Mouse (Mus musculus): Measurements from ENCODE around the gene Amotl1.

The Amotl1 gene

GRCm38 (mm10) chr9:14547584-14548365, 97.1 kb downstream of the Amotl1 start:
- in situ Hi-C loops (cut with MseI, MboI) = no loop called here

DNA sequence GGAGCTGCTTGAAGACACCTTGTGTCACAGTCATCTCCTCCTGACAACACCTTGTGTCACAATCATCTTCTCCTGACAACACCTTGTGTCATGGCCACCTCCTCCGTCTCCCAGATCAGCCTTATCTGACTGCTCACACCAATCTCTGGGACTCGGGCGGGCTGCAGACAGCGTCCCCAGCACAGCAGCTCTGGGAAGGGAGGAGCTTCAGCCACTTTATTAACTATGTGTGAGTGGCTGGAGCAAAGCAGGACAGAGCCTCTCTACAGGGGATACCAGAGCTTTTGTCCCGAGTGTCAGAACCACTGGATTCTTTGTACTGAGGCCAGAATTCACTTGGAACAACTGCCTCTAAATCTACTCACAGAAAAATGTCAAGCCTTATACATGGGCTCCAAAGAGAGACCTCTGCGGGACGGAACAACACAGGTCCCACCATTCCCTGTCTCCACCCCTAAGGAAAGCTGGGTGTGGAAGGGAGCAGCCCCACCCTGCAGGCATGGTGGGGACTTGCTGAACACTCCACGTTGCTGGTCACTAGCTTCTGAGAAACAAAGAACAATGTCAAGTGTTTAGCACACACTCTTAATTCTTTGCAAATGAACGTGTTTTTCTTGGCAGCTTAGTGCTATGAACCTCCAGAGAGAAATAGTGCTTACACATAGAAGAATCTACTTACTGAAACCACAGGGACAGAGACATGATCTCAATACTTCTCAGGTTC, 100.7 kb downstream of the Amotl1 start:
- in situ Hi-C loops (cut with MseI, MboI) = no loop called here

- in situ Hi-C loops (cut with MseI, MboI) = no loop called here
These were observed 109.9 kb downstream of the Amotl1 start for GRCm38 (mm10) chr9:14534833-14535456.

DNA sequence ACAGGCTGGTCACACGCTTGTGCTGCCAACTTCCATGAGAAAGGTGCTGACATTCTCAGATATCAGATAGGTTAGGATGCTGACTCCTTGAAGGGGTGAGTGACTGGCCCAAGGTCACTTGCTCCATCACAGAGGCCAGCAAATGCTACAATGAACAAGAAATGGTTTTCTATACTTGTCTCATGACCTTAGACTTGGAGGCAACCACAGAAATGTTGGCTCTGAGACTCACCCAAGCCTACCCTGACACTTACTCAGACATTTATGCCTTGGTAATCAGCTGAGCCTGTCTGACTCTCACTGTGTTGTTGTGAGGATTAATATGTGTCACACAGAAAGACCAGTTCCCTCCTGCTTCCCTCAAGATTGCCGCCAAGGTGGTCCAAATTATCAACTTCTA, 111.2 kb downstream of the Amotl1 start:
- in situ Hi-C loops (cut with MseI, MboI) = no loop called here

DNA sequence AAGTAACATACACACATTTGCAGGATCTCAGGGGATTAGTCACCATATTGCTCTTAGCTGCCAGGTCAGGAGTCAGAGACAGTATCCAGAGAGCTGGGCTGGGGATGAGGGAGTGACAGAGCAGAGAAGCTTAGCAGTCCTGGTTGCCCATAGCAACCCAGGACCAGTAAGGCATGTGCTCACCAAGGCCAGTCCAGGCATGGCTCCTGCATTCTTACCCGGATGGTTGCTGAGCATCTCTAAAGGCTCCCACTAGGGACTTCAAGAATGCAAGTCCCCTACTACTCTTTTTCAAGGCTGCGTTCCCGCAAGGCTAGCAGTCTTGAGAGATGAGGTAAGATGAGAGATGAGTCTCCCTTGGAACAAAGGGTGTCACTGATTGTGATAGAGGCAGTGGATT, 112.6 kb downstream of the Amotl1 start:
- in situ Hi-C loops (cut with MseI, MboI) = no loop called here

DNA sequence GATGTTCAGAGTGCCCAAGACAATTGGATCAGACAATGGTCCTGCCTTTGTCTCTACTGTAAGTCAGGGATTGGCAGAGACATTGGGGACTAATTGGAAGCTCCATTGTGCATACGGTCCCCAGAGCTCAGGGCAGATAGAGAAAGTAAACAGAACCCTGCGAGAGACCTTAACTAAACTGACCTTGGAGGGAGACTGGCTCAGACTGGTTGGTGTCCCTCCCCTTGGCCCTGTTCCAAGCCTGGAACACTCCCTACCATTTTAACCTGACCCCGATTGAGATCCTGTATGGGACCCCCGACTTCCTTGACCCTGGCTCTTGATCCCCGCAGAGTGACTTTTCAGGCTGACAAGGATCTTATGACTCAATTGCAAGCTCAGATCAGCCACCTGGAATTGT, 114.9 kb downstream of the Amotl1 start:
- in situ Hi-C loops (cut with MseI, MboI) = no loop called here

DNA sequence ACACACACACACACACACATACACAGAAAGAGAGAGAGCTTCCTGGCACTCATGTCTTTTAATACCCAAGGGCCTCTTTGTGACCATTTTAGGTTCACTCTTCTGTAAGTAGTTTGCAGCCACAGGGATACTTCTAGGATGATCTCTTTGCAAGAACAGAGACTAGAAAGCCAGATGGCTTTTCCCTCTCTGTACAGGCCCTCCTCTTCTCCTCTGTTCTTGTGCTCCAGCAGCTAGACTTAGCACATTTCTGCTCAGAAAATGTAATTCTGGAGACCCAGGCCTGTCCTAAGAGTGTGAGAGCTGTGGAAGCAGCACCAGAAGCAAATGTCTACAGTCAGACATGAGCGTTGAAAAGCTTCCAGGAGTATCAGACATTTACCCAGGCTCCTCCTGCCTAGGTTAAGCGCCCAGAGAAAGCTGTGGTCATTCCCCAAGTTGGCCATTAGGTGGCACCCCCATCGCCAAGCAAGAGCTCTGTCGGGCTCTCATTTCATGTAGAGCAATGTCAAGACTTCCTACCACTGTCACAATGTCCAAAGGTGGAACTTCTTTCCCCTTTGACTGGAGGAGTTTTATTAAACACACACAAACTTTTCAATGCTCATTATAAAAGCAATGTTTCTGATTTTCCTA, 121.3 kb downstream of the Amotl1 start:
- in situ Hi-C loops (cut with MseI, MboI) = loop anchor here (5.0 to 10.0 kb wide), 3 partner anchors 174 to 541 kb away; no protein-coding TSS in a partner anchor

- in situ Hi-C loops (cut with MseI, MboI) = loop anchor here (5.0 to 10.0 kb wide), 3 partner anchors 176 to 543 kb away; no protein-coding TSS in a partner anchor
These were observed 123.2 kb downstream of the Amotl1 start for GRCm38 (mm10) chr9:14521695-14522094.

GRCm38 (mm10) chr9:14520971-14521670, 123.7 kb downstream of the Amotl1 start:
- in situ Hi-C loops (cut with MseI, MboI) = loop anchor here (5.0 to 10.0 kb wide), 3 partner anchors 176 to 544 kb away; no protein-coding TSS in a partner anchor

DNA sequence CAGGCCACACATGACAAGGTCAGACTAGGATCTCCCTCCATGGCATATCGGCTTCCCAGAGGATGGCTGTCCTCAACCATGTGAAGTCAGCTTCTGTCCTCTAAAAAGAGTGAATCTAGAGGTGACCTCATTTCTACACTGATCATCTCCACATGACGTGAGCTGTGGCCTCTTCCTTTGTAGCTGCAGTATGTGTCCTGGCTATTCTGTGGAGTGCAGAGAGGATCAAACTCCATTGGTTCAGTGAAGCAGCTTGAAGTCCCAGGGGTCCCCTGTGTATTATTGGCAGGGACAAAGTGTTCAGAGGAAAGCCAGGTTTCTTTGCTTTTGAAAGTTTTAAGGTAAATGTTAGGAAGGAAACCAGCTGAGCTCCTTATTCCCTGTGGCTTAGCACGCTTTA, 126.8 kb downstream of the Amotl1 start:
- in situ Hi-C loops (cut with MseI, MboI) = no loop called here

DNA sequence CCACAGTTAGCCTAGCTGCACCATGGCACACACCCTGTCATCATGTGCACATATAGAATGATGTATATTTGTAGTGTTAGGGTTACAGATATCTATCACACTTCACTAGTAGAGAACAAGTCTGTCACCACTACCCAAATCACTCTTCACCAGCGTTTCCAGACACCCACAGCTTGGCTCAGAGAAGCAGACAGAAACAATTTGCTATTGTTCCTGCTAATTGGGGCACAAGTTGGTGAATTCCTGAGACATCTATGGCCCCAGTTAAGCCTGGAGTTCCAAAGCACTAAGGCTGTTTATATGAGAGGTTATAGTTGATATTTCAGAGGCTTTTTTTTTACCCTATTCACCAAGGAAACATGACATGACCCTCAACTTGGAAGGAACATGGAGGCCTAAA, 127.6 kb downstream of the Amotl1 start:
- in situ Hi-C loops (cut with MseI, MboI) = no loop called here

GRCm38 (mm10) chr9:14512633-14513445, 132.0 kb downstream of the Amotl1 start:
- in situ Hi-C loops (cut with MseI, MboI) = no loop called here

GRCm38 (mm10) chr9:14500916-14501424, 143.9 kb downstream of the Amotl1 start:
- in situ Hi-C loops (cut with MseI, MboI) = no loop called here

GRCm38 (mm10) chr9:14500023-14500915, 144.6 kb downstream of the Amotl1 start, which contains the start of the genes Kdm4d and Cwc15:
TSS of gene Kdm4d (minus strand) at chr9:14500482.
TSS of gene Cwc15 (plus strand) at chr9:14500617.
- in situ Hi-C loops (cut with MseI, MboI) = no loop called here

DNA sequence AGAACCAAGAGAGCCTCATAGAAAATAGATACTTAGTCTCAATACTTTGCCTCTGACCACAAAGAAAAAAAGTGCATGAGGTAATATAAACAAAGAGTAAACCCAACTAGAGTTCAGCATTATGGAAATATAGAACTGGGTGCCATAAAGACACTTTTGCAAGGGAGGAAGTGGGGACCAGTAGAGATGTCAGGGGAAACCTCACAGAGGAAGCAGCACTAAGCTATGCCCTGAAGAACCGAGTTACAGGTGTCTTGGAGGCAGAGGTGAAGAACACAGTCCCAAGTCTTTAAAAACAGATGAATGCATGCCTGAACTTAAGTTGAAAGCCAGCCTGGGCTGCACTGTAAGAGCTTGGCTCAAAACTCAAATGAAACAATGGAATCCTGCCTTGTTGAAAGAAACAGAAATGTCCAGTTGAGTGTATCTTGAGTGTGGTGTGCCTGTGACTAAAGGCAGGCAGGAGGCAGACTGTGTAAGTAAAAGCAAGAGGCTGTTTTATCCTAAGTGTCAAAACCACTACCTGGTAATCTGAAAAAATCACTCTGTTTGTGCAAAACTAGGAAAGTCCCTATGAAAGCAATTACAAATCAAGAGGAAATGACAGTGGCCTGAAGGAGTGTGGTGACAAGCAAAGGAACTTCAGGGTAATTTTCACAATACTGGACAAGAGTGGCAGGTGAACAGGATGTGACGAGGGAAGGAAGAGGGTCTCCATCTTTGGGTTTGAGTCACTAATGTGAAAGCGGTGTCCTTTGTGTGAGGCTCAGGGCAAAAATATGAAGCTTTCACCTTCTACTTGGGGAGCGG, 145.8 kb downstream of the Amotl1 start:
- in situ Hi-C loops (cut with MseI, MboI) = no loop called here

Data from mouse trophoblast stem cell (cell line).